Mouse (Mus musculus): Measurements from ENCODE around the gene Ggt1.
"Not testable (repeated sequence)": the region's sequence is repeated elsewhere in the genome, so short reads cannot be mapped to it uniquely, and the experiment has no call there.

Gene Ggt1

DNA sequence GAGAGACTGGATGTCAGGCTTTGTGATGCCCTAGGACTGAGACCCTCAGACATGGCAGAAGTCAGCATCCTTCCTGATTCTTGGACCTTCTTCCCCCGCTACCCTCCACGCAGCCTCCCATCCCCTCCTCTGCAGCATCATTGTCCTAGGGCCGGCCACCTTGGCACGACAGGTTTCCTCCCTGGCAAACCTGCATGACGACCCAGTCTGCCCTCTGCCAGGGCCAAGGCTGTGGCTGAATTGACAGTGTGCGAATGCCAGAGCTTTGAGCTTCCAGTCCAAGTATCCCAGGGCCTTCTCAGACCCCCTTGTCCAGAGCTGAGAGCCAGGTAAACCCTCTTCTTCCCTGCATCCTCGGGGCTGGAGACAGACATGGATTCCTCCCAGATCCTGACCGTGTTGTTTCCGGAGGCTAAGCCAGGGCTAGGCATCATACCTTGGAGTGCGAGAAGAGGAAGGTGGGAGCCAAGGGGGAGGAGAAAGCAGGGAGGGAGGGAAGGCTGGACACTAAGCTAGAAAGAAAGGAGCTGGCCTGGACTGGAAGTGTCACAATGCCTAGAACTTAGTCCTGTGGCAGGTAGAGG lies at the start of gene Ggt1:
Ggt1 (plus strand) TSS at position 534 of the 584 bp plus-strand sequence.
- no peak for DNase-seq

DNA sequence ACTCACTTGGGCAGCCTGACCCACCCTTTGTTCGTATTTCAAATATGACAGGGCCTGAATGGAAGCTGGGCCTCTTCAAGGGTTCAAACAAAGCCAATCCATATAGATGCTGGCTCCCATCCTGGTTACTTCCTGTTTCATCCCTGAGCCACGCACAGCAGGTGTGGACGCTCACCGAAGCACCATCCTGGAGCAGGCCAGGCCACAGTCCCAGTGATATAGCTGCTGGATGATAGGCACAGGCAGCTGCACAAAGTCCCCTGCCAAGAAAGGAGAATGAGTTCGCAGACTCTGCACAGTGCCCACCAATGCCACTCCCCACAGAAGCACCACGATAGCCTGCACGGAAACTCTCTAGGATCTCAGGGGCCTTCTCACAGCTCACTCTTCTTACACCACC lies 49.5 kb upstream of the Ggt1 start:
- DNase-seq, result no peak

DNA sequence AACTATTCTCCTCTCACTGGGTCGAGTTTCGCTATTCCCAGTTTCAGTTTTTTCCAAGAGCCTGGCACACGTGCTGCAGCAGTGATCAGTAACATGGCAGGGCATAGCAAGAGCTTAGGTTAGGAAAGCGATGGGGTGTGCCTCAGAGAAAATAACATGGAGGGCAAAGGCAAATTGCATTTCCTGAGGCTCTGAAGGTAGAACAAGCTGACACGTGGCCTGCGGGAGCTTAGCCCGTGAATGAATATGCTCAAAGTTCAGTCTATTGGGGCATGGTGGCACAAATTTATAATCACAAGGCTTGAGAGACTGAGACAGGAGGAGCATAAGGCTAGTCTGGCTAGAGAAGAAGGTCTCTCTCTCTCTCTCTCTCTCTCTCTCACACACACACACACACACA lies 48.6 kb upstream of the Ggt1 start:
- no peak for DNase-seq

DNA sequence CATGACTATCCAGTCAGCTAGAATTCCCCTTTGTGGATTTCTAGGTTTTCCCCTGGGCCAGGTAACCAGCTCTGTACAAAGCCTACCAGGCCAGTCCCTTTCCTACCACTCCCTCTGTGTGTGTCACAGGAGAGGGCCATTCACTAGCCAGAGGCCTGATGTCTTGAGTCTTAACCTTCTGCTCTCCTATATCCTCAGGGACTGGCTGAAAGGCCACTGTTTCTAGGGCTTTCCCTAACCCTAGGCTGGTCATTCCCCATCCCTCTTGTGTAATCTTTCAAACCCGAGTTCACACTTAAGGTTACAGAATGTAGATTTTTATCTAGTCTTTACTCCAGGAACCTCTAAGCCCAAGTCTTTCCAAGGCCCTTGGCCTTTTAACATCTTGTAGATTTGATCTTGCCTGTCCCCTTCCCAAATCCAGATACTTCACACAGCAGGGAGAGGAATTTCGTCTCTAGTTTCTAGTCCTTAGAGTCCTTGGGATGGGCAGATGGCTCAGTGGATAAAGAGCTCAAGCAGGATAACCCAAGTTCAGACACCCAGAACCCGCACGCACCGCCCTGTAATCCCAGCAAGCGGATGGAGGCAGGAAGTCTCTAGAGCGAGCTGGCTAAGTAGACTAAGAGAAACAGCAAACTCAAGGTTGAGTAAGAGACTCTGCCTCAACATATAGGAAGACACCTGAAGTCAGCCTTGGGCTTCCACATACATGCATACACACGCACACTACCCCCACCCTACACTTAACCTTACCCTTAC lies 47.9 kb upstream of the Ggt1 start:
- DNase-seq, result no peak

DNA sequence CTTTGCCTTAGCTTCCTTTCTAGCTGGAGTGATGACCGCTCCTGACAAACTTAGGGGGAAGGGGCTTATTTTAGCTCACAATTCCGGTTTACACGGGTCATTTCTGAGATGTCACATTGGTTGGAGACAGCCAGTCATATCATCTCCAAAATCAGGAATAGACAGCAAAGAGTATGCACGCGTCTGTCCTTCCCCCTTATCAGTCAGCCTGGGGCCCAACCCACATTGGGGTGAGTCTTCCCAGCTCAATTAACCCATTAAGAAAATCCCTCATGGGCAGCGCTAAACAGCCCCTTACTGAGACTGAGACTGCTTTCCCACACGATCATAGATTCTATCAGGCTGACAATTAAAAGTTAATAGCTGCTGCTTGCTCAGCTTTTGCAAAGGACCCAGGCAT lies 47.0 kb upstream of the Ggt1 start:
- DNase-seq, result no peak

DNA sequence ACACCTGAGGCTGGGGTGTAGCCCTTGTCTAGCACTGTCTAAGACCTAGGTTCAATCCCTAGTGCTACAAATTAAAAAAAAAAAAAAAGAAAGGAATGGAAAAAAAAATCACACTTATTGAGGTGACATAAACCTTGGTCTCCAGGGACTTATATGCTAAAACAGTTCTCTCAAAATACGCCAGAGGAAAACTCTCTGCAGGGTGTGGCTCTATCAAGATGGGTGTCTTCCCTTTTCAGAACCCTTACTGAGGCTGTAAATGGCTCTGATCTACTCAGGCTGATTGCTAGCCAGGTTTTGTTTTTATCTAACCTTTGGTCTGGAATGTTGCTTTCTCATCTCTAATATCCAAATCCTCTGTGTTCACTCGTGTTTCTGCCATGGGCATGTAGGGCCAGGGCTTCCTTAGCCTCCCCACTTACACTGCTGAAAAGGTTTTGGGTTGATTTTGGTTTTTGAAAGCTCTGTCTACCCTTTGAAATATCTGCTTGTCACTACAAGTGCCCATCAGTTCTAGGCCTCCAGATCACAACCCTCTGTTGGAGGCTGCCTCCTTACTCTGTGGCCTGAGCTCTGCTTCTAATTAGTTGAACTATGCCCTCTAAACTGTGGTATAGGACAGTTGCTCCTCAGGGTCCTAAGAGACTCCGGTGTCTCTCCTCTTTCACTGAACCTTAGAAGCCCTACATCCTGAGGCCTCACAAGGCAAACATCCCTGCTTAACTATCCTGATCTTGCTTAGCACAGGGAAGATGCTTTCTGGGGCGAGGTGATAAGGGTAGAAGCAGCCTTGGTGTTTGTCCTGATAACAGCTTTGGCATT lies 46.0 kb upstream of the Ggt1 start:
- DNase-seq, result no peak

DNA sequence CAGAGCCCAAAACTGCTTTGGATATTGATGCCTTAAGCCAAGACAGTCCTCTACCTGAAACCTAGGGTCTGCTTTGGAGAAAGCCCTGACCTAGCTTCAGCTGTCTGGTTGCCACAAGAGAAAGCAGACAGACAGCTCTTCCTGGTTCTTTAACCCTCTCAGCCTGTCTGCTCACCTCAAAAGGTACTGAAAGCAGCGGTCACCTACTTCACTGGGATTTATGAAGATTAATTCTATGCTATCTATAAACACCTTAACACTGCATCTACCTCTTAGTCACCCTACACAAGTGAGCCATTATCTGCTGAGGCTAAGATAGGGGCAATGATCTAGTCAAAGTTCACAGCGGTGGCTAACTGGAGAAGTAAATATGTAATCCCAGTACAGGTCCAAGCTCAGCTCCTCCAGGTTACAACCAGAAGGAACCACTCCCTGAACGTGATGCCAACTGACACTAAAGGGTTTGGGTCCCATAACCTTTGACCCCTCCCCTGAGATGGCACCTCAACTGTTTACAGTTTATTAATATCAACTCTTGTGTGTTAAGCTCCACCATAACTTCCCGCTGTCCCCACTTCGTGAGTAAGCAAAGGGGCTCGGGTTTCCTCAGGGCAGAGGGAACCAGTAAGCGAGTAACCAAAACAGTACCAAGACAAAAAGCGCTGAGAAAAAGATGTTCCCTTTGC lies 45.2 kb upstream of the Ggt1 start:
- DNase-seq, result peak; percentile 30

DNA sequence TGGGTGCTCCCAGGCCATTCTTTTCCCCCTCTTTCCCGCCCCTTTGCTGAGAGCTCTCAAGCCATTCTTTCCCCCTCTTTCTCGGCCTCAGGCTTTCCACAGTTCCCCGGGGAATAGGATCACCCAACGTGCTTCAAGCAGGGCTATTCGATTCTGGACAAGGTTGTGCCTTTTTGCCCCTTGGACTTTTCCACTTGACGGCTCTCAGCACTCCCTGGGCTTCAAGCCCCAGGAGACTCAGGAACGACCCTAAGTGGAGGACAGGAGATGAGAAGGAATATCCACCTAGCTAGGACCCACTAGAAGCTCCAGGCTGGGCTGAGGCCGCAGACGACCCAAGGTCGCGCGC lies 44.7 kb upstream of the Ggt1 start:
- no peak for DNase-seq

DNA sequence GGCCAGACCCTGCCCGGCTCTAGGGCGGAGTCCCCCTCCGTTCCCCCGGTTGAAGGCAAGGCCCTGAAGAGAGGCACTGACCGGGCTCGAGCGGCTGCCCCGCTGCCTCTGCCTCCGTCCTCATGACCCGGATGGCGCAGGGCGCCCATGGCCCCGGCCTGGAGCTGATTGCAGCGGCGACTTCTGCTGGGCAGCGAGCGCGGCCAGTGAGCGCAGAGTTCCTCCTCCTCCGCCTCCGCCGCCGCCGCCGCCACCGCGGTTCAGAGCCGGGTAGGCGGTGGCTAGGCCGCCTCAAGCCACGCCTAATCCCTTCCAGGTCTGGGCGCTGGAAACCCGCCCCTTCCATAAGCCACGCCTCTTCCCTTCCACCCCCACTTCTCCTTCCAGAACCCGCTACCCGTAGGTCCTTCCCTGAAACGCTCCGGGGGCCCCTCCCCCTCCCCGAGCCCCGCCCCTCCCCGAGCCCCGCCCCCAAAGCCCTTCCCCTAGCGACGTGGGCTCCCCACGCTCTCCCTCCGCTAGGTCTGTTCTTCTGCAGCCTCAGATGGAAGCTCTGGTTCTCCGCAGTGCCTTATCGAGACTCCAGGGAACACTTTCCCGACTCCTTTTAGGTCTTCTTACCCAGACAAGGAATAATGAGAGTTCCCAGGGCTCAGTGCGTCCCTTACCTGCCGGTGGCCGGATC lies 44.2 kb upstream of the Ggt1 start, which contains the start of gene Snrpd3:
Snrpd3 (plus strand) TSS at position 479 of the 685 bp plus-strand sequence.
- peak; percentile 90 for DNase-seq

DNA sequence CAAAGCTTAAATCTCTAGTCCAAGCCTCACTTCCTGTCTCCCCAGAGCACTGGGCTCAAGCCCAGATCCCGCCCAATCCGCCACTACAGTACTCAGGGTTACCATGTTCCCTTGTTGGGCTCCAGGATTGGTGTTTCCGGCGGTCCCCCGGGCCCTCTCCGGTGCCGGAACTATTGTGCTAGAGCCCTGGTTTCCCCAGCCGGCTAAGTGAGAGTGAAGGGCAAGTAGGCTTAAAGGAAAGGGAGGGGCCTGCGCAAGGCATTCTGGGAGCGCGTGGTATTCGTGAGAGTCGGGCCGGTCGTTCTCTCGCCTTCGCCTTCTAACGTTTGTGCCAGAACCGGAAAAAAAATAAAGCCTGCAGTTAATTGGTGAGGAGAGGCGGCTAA lies 43.7 kb upstream of the Ggt1 start, which contains the start of gene Gucd1:
Gucd1 (minus strand) TSS at position 215 of the 386 bp plus-strand sequence.
- DNase-seq, result peak; percentile 97

DNA sequence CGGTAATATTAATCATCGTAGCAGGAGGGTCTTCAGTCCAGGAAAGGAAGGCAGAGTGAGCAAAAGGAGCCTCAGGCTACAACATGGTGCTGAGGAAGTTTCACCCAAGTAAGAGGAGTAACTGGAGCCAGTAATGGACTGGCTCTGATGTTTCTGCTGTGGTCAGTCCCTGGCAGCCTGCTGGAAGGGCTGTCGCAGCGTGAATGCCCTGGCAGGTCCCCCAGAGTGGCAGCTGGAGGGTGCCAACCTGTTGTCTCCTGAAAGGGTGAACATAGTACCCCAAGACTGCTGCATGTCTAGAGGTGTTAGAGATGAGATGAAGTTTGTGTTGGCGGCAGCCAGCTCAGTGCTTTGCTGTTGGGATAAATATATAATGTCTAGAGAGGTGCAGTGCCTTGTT lies 40.8 kb upstream of the Ggt1 start:
- DNase-seq, result no peak

DNA sequence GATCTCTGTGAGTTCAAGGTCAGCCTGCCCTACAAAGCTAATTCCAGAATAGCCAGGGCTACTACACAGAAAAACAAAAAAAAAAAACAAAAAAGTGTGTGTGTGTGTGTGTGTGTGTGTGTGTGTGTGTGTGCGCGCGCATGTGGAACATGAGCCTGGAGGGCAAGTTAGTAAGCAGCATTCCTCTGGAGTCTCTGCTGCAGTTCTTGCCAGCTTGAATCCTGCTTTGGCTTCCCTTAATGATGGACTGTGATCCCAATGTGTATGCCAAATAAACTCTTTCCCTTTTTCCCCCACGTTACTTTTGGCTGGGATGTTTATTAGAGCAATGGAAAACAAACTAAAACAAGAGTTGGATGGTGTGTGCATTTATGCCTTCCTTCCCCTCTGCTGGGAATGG lies 39.8 kb upstream of the Ggt1 start:
- DNase-seq, result no peak

DNA sequence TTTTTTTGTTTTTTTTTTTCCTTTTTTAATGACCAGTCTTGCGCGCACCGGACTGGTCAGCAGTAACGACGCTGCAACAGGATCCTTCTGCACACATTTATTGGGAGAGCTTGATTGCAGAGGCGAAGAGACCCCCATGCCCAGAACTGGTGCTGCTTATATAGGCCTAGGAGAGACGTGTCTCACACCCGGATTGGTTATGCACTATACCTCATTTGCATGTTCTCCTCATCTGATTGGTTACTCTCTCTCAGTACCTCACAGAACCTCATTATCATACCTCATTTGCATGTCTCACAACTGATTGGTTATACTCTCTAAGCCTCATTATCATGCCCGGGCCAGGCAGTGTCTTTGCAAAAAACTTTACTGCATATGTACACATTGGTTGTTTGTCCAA lies 36.0 kb upstream of the Ggt1 start:
- DNase-seq, result not testable (repeated sequence)

DNA sequence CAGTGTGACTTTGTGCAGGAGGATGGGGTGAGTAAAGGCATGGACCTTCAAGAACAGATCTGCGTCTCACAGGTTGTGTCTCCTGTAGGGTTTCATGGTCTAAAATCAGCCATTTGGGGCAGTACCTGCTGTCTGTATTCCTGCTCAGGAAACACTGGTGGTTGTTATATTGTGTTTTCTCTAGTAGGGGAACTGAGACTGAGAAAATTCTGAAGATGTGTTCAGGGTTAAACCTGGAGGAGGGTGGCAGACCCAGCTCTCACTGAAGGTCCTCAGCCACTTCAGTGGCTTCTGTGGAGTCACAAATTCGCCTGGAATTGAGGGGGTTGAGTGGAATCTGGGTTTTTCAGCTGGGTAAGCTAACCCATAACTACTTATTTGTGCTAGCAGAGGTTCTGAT lies 31.1 kb upstream of the Ggt1 start:
- no peak for DNase-seq

DNA sequence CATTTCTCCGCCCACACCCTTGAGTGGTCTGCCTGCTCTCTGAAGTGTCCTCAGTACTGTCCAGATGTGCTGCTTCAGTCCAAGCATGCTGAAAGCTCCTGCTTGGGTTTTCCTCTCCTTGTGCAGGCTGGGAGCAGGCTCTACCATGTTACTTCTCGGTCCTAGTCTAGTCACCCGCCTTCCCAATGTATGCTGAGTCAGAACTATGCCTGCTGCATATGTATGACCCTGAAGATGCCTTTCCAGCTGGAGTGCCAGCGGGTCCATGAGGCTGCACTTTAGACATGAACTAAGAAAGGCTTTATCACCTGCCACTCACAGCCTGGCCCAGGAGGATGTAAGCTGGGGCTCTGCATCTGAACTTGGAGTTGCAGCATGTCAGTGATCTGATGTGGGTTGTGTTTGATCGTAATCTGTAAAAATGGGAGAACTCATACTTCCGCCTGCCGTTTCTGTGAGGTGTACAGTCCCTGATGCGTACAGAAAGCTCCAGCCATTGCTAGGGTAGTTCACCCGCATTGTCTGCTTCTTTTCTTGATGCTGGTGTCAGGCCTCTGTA lies 29.8 kb upstream of the Ggt1 start:
- DNase-seq, result no peak

DNA sequence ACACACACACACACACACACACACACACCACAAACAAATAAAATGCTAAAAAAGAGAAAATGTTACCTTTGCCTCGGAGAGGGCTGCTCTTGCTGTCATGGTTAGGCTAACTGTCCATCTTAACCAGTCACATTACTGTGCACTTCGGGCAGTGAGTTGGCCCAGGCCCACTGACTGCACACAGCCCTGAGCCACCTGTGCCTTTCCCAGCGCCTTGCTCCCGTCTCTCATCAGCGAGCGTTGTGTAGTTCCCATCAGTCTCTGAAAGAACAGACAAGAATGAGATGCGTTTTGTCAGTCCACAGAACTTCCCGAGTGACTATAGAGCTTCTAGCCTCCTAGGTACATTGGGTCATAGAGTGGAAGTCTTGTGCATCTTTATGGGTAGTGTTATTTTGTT lies 27.2 kb upstream of the Ggt1 start:
- DNase-seq, result no peak

DNA sequence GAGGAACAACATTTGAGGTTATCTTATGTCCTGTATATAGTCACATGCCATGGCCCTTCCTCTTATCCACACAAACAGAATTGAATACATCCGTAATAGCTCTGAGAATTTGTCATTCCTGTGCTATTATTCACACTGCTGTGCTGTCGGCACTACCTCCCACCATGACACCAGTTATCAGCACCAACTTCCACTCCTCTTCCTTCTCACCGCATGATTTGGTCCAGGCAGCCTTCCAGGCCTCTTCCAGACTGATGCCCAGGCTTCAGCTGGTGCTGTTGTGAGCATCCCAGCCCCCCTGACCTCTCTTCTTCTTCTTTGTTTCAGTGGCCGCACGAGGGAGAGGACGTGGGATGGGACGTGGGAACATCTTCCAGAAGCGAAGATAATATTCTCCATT lies 26.5 kb upstream of the Ggt1 start:
- DNase-seq, result no peak

DNA sequence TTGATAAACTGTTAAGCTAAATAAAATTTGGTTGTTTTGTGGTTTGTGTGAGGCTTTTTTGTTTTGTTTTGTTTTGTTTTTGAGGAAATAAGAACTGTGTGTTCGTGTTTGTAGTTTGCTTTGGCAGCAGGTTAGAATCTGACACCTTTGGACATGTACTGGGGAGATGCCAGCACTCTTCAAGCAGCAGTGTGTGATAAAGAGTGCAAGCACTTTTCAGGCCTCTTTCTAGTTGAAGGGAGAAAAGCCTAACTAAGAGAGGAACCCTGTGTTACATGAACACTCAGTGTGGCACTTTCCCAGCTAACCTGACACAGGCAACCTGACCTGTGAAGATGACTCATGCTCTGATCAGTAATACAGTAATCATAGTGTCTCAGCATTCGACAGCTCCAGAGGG lies 26.0 kb upstream of the Ggt1 start:
- DNase-seq, result no peak

DNA sequence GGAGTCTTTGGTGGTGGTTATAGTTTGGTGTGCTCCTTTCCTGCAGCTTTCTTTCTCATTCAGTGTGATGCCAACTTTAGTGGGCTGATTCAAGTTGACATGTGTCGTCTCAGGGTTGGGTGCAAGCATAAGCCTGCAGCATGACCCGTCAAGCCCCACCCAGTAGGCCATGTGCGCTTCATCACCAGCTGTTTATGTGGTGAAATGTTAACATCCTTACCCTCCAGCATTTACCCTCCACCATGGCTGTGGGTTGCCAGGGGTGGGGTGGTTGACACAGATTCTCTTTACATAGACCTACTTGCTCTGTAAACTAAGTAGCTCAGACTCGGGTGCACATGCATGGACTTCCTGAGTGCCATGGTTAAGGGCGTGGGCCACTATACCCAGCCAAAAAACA lies 25.3 kb upstream of the Ggt1 start:
- DNase-seq, result no peak

DNA sequence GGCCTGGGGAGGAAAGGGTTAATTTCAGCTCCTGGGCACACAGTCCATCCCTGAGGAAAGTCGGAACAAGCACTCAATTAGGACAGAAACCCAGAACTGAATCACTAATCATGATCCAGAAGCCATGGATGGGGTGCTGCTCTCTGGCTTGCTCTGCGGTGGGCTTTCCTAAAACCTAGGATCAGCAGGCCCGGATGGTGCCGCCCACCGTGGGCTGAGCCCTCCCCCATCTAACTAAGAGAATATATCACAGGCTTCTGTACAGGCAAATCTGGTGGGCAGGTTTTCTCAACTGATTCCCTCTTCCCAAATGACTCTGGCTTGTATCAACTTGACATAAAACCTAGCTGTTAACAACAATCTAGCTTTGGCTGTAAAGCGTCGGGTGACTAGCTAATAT lies 13.5 kb upstream of the Ggt1 start:
- DNase-seq, result no peak

DNA sequence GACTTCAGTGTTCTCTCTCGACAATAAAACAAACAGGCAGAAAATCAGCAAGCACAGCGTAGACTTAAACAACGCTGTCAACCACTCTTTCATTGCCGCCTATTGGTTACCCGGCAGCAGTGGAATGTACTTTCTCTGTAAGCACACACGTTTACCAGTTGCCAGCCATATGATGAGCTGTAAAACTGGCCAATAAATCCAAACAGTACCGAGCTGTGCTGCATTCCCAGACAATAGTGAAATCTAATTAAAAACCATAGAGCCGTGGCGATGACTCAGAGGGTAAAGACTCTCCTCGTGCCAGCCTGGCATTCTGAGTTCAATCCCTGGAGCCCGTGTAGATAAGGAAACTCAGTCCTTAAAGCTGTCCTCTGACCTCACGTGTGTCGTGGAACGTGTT lies 12.9 kb upstream of the Ggt1 start:
- DNase-seq, result no peak

DNA sequence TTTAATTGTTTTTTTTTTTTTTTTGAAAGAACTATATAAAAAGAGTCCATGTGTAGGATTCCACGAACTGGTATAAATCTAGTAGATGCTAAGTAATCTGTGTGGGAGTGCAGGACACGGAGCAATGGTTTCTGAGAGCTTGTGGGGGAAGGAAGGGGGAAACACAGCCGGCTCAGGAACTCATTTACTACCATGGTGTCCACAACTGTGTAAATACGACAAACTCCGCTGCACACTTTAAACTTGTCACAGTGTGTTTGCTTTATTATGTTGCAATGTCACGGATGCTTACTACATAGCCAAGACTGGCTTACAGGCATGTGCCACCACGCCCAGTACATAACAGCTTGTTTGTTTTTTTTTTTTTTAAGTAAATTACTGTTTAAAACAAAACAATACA lies 11.5 kb upstream of the Ggt1 start:
- DNase-seq, result no peak

DNA sequence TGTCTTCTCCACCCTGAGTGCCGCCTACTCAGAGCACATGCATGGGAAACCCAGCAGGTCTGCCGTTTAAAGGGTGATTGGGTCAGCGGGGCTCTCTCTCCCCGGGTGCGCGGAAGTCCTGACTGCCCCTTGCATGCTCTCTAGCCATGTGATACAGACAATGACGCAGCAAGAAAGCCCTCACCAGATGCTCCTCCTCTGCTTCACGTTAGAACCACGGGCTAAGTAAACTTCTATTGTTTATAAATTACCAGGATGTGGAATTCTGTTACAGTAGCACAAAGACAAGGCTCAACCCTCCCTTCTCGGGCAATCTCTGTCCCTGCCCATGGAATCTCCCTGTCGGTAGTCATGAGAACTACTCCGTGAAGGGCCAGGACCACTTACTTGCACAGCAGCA lies 10.2 kb upstream of the Ggt1 start:
- DNase-seq, result no peak
